Mouse (Mus musculus): ENCODE measurements at regions not wholly inside any gene's neighbourhood (a gene's known extent, or its start where the extent isn't known, plus 50 kb on each side); places are given as distances from the start of the nearest gene placed in this dataset.
A peak's percentile ranks its signal among the peaks of the same experiment; 100 is the strongest.

DNA sequence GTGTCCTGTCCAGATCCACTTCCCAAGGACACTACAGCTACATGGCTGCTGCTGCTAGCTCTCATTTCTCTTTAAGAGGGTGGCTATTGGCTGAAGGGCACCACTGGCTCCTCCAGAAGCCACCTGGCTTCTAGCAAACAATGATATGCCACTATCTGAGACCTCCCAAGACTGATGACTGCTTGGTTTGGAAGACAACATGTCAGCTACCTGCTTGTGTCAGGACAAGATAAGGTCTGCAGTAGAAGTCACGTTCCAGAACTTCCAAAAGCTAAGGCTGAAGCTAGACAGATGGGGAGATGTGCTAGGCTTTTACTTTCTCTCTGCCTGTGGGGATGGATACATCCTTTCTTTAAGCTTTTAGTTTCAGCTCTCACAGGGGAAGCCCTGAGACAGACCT is 528.4 kb upstream of the Fam92a start:
- Histone ChIP-seq H3K27me3 (ENCODE audit: insufficient read depth, low read length) (no peaks in the 10 kb centered on the region), H3K4me2 (ENCODE audit: low read depth, low read length) (no peak overlapping the region), H3K9ac (replicated peaks; ENCODE audit: low read length) (no peak overlapping the region), H3K36me3 (ENCODE audit: insufficient read depth, low read length) (no peaks in the 10 kb centered on the region), H3K4me3 (ENCODE audit: low read length) (no peak overlapping the region), H3K4me1 (ENCODE audit: insufficient read depth, low read length) (no peaks in the 10 kb centered on the region), H3K9me3 (ENCODE audit: low read length) (no peaks in the 10 kb centered on the region), H3K27ac (no peak overlapping the region)
- ATAC-seq (no peak), DNase-seq (ENCODE audit: low spot score) (no peak)
- 87% methylated on average over 1 of the region's 1 CpGs for WGBS
- no peak for TF ChIP-seq CTCF (IDR thresholded peaks at IDR 0.05; ENCODE audit: low read depth)

DNA sequence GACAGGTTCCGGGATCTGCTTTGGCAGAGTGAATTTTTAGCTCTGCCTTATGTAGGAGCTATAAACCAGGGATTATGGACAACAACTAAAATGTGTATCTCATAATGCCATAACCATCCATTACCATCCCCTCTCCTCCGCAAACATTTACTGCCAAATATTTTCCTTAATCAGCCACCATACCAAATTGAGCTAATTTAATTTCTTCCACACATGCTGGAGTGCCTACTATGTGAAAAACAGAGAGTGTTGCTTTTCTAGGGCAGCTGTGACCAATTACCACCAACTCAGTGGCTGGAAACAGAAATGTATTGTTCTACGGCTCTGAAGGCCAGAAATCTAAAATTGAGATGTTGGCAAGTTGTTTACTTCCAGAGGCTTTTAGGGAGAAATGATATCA is 506.0 kb upstream of the Fam92a start:
- H3K9ac ChIP-seq (replicated peaks; ENCODE audit: low read length): no peak overlapping the region
- DNase-seq (ENCODE audit: low spot score): no peak
- no peaks in the 10 kb centered on the region for H3K36me3 ChIP-seq (ENCODE audit: insufficient read depth, low read length)
- no peaks in the 10 kb centered on the region for H3K4me1 ChIP-seq (ENCODE audit: insufficient read depth, low read length)
- no peak for ATAC-seq
- no peak overlapping the region for H3K27ac ChIP-seq
- TF ChIP-seq CTCF (IDR thresholded peaks at IDR 0.05; ENCODE audit: low read depth): no peak
- no peaks in the 10 kb centered on the region for H3K9me3 ChIP-seq (ENCODE audit: low read length)
- no peak overlapping the region for H3K4me3 ChIP-seq (ENCODE audit: low read length)
- no peaks in the 10 kb centered on the region for H3K27me3 ChIP-seq (ENCODE audit: insufficient read depth, low read length)
- 70% methylated on average over 3 of the region's 3 CpGs for WGBS
- no peak overlapping the region for H3K4me2 ChIP-seq (ENCODE audit: low read depth, low read length)

GRCm38 (mm10) chr4:12671399-12671798 is 499.6 kb upstream of the Fam92a start:
- Histone ChIP-seq H3K4me3 (ENCODE audit: low read length) (no peak overlapping the region), H3K27me3 (ENCODE audit: insufficient read depth, low read length) (no peaks in the 10 kb centered on the region), H3K36me3 (ENCODE audit: insufficient read depth, low read length) (no peaks in the 10 kb centered on the region), H3K27ac (no peak overlapping the region), H3K9me3 (ENCODE audit: low read length) (no peaks in the 10 kb centered on the region), H3K4me2 (ENCODE audit: low read depth, low read length) (no peak overlapping the region), H3K4me1 (ENCODE audit: insufficient read depth, low read length) (no peaks in the 10 kb centered on the region), H3K9ac (replicated peaks; ENCODE audit: low read length) (no peak overlapping the region)
- no peak for DNase-seq (ENCODE audit: low spot score)
- TF ChIP-seq CTCF (IDR thresholded peaks at IDR 0.05; ENCODE audit: low read depth): no peak
- ATAC-seq: no peak
- 74% methylated on average over 7 of the region's 7 CpGs for WGBS

GRCm38 (mm10) chr4:12663176-12663575 is 491.4 kb upstream of the Fam92a start:
- Histone ChIP-seq H3K4me1 (ENCODE audit: insufficient read depth, low read length) (no peaks in the 10 kb centered on the region), H3K9me3 (ENCODE audit: low read length) (no peaks in the 10 kb centered on the region), H3K4me3 (ENCODE audit: low read length) (no peak overlapping the region), H3K4me2 (ENCODE audit: low read depth, low read length) (no peak overlapping the region), H3K27me3 (ENCODE audit: insufficient read depth, low read length) (no peaks in the 10 kb centered on the region), H3K27ac (no peak overlapping the region), H3K9ac (replicated peaks; ENCODE audit: low read length) (no peak overlapping the region), H3K36me3 (ENCODE audit: insufficient read depth, low read length) (no peaks in the 10 kb centered on the region)
- no peak for ATAC-seq
- no peak for DNase-seq (ENCODE audit: low spot score)
- 18% methylated on average over 2 of the region's 2 CpGs for WGBS
- TF ChIP-seq CTCF (IDR thresholded peaks at IDR 0.05; ENCODE audit: low read depth): no peak

GRCm38 (mm10) chr4:12662683-12663082 is 490.9 kb upstream of the Fam92a start:
- no peak for DNase-seq (ENCODE audit: low spot score)

GRCm38 (mm10) chr4:12659084-12659483 is 487.3 kb upstream of the Fam92a start:
- Histone ChIP-seq H3K9me3 (ENCODE audit: low read length) (no peaks in the 10 kb centered on the region), H3K27me3 (ENCODE audit: insufficient read depth, low read length) (no peaks in the 10 kb centered on the region), H3K9ac (replicated peaks; ENCODE audit: low read length) (no peak overlapping the region), H3K4me3 (ENCODE audit: low read length) (no peak overlapping the region), H3K27ac (no peak overlapping the region), H3K36me3 (ENCODE audit: insufficient read depth, low read length) (no peaks in the 10 kb centered on the region), H3K4me1 (ENCODE audit: insufficient read depth, low read length) (no peaks in the 10 kb centered on the region), H3K4me2 (ENCODE audit: low read depth, low read length) (no peak overlapping the region)
- no peak for TF ChIP-seq CTCF (IDR thresholded peaks at IDR 0.05; ENCODE audit: low read depth)
- ATAC-seq (no peak), DNase-seq (ENCODE audit: low spot score) (no peak)
- 41% methylated on average over 1 of the region's 1 CpGs for WGBS

More at GRCm38 (mm10) chr4:12662683-12663082, 490.9 kb upstream of the Fam92a start:
- no peak for TF ChIP-seq CTCF (IDR thresholded peaks at IDR 0.05; ENCODE audit: low read depth)
- Histone ChIP-seq H3K27me3 (ENCODE audit: insufficient read depth, low read length) (no peaks in the 10 kb centered on the region), H3K4me2 (ENCODE audit: low read depth, low read length) (no peak overlapping the region), H3K9ac (replicated peaks; ENCODE audit: low read length) (no peak overlapping the region), H3K36me3 (ENCODE audit: insufficient read depth, low read length) (no peaks in the 10 kb centered on the region), H3K27ac (no peak overlapping the region), H3K9me3 (ENCODE audit: low read length) (no peaks in the 10 kb centered on the region), H3K4me1 (ENCODE audit: insufficient read depth, low read length) (no peaks in the 10 kb centered on the region), H3K4me3 (ENCODE audit: low read length) (no peak overlapping the region)
- WGBS: 51% methylated on average over 1 of the region's 1 CpGs
- ATAC-seq: no peak

GRCm38 (mm10) chr4:12658594-12658993 is 486.8 kb upstream of the Fam92a start:
- Histone ChIP-seq H3K4me3 (ENCODE audit: low read length) (no peak overlapping the region), H3K27ac (no peak overlapping the region), H3K9ac (replicated peaks; ENCODE audit: low read length) (no peak overlapping the region), H3K9me3 (ENCODE audit: low read length) (no peaks in the 10 kb centered on the region), H3K27me3 (ENCODE audit: insufficient read depth, low read length) (no peaks in the 10 kb centered on the region), H3K4me2 (ENCODE audit: low read depth, low read length) (no peak overlapping the region), H3K36me3 (ENCODE audit: insufficient read depth, low read length) (no peaks in the 10 kb centered on the region), H3K4me1 (ENCODE audit: insufficient read depth, low read length) (no peaks in the 10 kb centered on the region)
- WGBS: 24% methylated on average over 6 of the region's 6 CpGs
- peak; percentile 60 for DNase-seq (ENCODE audit: low spot score)
- ATAC-seq: no peak
- TF ChIP-seq CTCF (IDR thresholded peaks at IDR 0.05; ENCODE audit: low read depth): no peak
